Mouse (Mus musculus) mouse embryonic stem cell (cell line): ENCODE measurements around the gene Tradd.
"Not testable (repeated sequence)": the region's sequence is repeated elsewhere in the genome, so short reads cannot be mapped to it uniquely, and the experiment has no call there.

Experiments used
- in situ Hi-C, 2 experiments: fragments of 300-500 bp; cut with MboI; formaldehyde crosslinking; loops; 1 replicate in 1 of 2; 3 replicates in 1 of 2; pipeline ENCODE4 v1.14.3; 2019 to 2020; ENCODE audit warnings: low sequenced_read_pairs in 2 of 2, low pct_unique_long_range_greater_than_20kb in 1 of 2, mixed read lengths in 1 of 2; ENCODE audit not compliant: unreplicated experiment in 1 of 2

The Tradd gene

DNA sequence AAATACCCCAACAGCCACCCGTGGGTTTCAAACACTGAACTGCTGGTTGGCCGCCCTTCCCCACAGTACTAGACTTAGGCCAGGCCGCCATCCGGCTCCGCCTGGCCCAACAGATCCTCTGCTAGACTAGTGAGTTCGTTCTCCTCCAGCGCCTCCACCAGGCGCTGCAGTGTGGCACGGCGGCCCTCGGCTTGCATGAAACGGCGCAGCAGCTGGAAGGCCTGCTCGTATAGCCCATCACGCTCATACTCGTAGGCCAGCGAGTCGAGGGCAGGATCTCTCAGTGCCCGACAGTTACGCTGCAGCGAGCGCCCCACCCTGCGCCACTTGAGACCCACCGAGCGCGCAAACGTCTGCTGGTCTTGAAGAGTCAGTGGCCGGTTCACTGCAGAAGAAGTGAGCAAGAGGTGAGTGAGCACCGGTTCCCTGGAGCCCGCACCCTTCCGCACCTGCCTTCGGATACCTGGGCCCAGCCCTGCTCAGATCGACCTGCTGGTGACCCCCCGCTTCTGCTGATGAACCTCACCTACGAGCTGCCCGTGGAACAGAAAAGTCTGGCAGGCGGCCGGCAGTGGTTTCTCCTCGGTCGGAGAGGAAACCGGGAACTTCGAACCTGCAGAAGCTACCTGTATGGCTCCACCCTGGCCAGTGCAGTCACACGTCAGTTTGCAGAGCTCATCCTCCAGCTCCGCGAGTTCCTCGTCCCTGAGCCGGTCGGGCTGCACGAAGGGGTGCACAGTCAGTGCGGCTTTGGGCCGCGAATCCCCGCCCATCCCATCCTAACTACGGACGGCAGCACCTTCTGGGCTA, 5.3 kb downstream of the Tradd start:
- in situ Hi-C loops: no loop called here

DNA sequence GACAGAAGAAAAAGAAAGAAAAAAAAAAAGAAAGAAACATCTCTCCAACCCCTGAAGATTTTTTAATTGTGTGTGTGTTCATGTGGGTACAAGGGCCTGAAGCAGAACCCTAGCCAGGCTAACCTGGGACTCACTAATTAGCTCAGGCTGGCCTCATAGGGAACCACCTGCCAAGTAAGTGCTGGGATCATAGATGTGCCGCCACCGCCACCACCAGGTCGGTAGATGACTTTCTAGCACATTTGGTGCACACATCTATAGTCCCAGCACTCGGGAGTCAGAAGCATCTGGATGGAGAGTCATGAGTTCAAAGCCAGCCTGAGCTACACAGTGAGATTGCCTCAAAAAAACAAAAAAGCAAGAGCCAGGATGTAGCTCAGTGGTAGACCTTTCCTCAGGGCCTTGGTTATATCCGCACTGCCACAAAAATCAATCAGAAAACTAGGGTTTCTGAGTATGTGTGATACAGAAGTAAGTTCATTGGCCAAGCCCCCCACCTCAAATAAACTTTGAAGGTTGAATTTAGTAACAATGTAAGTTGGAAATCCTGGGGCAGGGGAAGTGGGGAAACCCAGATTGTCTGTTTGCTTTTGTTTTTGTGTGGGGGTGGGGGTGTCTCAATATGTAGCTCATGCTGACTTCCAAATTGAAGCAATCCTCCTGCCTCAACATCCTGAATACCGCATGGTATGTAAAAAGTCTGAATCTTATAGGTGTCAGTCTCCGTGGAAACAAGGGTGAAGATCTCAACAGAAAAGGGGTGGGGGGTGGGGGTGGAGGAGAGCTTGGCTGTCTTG, 6.9 kb downstream of the Tradd start:
- in situ Hi-C loops: no loop called here

DNA sequence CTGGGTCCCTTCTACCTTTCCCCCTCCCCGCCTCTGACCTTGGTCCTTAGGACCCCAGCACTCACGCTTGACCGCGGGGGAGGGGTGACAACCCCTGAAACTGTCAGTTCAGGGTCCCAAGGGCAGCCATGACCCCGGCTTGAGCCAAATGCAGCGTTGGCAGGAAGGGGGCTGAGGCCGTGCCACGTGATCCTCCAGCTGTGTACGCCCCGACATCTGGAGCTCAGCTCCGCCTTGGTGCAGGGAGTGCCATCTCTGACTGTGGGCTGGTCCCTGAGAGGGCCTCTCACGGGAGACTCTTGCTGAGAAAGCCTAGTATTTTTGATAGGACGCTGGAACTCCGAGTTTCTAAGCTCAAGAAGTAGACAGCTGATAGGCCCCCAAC, 9.5 kb downstream of the Tradd start, which contains the start of gene B3gnt9:
TSS of gene B3gnt9 (minus strand) at position 188 of the 385 bp plus-strand sequence.
- in situ Hi-C loops: no loop called here

DNA sequence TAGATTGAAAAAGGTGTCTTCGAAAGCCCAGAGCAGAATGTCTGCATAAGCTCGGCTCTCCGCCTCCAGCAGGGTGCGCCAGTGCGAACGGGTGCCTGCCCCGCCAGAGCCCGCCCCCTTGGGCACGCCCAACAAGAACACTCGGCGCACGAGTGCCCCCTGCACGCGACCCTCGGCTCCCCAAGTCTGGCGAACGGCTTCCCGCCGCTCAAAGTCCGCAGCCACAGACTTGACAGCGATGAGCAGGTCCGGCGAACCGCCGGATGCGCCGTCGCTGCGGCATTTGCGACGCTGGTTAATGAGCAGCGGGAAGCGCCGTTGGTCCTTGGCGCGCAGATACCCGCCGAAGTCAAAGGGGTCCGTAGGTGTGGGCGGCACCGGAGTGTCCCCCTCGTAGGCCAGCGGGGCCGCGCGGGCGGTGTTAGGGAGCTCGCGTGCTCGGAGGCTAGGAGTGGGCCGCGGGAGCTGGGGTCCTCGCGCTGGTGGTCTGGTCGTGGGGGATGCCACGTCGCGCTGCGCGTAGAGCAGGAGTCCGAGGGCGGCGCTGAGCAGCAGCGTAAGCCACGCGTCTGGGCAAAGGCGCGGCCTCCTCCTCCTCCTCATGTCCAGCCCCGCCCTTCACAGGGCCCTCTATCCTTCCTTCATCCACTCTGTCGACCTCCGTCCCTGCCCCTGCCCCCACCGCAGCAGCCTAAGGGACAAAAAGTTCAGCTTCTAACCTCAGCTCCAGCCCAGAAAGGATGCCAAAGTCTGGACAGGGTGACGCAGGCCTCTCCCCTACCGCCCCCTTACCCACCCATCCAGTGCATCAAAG, 10.1 kb downstream of the Tradd start:
- in situ Hi-C loops: no loop called here

DNA sequence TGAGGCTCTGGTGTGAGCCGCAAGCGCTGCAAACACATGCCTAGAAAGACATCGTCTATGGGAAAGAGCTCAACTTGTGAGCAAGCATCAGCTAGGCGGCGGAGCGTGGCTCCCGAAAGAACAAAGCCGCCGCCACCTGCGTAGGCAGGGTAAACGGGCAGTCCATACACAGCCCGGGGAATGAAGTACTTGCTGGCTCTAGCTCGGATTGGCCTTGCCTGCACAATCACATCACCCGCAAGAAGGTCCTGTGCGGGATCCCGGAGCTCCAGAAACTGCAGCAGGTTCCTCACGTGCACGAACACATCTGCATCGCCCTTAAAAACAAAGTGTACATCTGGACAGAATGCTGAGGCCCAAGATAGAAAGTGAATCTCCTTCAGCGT, 10.7 kb downstream of the Tradd start:
- in situ Hi-C loops: no loop called here

DNA sequence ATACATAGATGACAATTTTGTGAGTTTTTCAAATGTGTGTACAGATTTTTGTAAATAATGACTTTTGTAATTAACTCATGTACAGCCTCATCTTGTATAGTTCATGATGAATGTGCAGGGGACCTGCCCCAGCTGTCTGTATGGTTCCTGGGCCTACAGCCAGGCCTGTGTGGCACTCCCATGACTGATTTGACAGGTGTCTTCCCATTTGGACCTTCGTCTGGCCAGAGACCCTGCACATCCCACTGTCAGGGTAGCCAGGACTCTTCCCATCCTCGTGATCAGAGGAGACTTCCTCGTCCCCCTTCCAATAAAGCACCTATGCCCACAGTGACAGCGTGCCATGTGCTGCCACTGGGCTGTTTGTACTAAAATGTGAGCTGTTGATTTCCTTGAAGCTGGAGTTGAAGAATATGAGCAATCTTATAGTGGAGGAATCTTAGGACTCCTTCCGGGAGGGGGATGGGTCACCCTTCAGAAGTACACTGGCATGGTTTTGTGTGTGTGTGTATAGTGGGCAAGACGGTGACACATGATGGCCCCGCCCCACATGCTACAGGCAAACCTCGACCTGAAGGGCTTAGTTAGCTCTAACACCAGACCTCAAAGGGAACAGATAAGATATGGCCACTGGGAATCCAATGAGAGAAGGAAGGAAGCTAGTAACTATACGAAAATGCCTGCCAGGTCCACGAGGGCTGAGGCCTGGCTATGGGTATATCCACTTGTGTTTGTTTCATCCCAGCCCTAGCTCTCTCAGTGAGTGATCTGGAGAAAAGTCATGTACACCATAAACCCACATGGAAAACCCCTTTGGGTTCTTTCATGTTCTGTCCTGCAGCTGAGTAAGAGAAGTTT, 11.5 kb downstream of the Tradd start:
- in situ Hi-C loops: no loop called here

DNA sequence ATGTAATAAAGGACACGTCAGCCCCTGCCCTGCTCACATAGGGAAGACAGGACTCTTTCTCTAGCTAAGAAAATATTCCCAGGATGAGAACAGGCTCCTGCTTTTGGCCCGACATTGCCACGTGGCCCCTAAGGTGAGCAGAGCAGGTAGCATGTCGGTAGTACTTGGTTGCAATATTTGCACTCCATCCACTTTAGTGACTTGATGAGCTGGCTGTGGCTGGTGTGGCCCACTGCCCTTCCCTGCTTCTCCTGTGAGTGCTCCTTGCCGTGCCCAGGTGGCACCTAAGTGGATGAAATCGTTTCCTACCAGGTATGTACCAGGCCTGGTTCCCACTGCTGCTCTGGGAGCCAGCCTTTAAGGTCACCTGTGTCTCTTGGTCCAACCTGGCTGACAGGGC, 12.5 kb downstream of the Tradd start:
- in situ Hi-C loops: no loop called here

DNA sequence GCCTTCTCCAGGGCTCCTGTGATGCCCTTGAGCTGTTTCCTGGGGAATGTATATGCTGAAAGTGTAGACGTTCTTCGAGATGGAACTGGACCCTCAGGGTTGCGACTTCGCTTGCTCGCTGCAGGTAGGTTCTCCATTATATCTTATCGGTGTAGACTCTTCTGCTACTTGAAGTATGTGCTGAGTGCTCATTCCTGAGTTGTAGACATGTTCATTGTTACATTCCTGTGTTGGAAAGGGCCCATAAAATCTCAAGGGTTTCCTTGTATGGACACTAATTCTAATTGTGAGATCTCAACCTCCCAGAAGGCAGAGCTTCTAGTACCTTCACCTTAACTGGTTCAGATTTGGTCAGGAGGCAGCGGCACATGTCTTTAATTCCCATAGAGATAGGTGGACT, 23.4 kb downstream of the Tradd start:
- in situ Hi-C loops: no loop called here

DNA sequence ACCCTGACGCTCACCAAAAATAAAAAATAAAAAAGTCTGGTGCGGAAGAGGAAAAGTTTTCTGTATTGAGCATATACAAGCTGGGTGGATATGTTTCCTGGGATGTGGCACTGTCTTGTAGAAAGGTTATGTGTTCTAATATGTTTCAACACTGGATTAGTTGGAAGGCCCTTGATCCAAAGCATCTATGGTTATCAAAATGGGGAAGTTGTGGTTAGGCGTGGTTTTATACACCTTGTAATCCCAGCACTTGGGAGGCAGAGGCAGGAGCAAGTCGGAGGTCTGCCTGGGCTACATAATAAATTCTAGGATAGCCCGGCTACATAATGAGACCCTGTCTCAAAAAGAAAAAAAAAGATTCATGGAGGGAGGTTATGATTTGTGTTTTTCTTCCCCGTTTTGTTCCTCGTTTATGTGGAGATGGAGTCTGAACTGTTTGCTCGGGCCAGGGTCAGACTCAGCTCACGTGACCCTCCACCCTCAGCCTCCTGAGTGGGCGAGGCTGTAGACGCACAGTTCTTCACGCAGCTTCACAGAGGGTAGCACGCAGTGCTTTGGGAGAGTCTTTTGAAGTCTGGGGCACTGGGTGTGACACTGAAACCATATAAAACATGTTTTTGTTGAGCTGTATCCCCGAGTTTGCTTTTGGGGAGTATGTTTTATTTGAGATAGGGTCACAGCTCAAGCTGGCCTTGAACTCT, 26.8 kb downstream of the Tradd start:
- in situ Hi-C loops: no loop called here

DNA sequence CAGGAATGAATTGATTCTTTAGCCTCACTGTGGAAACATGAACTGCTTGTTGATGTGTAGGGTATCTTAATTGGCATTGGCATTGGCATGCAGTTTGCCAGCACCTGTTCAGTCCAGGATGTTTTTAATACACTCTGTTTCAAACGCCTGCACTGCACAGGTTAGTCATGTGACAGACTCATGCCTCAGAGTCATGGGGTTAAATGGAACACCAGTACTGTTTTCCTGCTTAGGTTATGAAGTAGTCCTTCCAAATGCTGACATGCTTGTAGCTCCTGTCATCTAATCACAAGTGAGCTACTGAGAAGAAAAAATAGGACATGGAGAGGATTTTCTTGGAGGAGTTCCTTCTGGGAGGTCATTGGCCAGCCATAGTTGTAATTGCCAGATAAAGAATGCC, 29.2 kb downstream of the Tradd start:
- in situ Hi-C loops: no loop called here

DNA sequence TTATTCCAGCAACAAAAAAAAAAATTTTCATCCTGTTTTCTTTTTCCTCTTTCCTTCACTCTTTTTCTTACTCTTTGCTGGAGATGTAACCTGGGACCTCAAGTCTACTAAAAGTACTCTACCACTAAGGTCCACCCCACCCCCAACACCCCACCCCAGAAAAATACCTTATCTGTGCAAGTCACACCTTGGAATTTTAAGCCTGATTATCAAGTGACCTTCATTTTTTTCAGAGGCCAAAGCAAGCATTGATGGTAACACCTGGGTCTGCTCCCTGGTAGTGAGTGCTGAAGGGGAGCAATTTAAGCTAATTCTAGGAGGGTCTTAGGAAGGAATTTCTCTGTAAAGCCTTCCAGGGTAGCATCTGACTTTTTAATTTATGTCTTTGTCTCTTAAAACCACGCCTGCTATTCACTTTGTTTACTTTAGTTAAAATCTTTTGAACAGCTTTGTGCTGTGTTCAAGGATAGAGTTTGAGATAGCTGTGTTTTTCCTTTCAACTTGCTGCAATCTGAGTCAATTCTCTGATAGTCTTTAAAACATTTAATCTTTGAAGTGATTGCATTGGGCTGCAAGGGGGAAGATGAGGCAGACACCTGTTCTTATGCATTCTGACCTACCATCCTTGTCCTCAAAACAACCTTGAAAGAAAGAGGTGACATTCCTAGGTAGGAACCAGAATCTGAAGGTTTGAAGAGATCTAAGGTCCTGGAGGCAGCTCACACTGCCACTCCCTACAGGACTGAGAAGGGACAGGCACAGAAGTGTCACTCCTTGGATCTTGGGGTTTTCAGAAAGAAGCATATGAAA, 31.1 kb downstream of the Tradd start:
- in situ Hi-C loops: no loop called here

DNA sequence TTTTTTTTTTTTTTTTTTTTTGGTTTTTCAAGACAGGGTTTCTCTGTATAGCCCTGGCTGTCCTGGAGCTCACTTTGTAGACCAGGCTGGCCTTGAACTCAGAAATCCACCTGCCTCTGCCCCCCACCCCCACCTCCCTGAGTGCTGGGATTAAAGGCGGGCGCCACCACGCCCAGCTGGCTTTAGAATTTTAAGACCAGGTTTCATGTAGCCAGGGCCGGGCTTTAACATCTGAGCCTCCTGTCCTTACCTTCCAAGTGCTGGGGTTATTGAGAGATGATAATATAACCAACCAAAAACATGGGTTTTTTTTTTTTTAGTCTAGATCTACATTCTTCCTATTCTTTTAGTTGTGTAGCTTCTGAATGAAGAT, 32.1 kb downstream of the Tradd start:
- in situ Hi-C loops: not testable (repeated sequence)

DNA sequence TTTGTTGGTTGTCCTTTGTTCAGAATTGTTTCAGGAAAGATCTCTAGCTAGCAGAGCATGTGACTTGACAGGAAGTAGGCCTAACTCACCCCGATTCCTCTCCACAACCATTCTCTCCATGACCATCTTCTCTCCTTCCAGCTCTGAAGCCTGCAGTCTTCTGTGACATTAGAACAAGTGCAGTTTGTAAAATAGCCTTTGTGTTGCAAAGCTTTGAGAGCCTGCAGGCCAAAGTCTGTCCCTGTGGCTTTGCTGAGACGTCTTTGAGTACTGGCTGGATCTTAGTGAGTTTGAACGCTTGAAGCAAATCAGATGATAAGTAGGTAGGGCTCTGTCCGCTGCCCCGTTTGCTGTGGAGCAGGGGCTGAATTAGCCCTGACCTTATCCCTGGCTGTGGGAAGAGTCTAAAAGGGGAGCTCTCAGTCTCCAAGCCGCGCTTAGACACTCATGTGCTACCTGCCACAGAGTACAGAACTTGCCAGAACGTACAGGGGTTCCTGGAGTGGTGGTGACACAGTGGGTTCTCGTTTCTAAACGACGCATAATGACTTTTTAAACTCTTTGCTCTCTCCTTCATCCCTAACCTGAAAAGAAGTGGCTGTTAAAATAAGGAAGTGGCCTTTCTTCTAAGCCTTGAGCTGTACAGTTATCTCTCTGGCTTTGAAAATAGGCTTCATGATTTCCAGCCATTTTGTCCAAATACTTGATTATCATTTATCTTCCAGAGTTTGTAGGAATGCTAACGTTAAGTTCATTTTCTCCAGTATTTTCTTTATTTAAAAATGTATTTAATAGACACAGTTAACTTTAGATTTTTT, 32.7 kb downstream of the Tradd start:
- in situ Hi-C loops: no loop called here

DNA sequence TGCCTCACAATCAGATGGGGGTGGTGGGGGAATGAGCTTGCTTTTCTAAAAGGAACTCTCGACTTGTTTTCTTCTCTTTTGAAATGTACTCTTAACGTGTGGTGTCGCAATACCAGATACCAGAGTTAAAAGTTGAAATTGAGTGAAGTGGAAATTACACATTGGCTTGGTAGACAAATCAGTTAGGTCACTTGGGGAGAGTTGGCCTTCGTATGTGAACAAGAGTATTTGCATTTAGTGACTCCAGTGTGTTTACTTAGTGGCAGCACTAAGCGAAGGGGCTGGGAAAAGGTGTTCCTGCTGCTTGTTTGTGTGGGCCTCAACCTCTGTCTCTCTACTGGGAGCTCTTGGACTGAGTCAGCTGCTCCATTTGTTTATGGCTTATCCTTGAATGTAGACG, 38.5 kb downstream of the Tradd start:
- in situ Hi-C loops: no loop called here

DNA sequence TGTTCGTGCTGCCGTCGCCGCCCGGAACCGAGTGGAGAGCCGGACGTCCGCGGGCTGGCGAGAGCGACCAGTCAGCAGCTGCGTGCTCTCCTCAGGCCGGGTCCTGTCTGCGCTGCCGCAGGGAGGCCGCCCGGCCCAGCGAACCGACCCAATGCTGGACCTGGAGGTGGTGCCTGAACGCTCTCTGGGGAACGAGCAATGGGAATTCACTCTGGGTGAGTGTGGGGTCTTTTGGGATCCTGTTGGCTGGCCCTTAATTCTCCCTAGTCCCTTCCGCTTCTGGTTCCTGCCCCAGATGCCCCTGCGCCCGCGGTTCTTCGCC, 39.2 kb downstream of the Tradd start:
- in situ Hi-C loops: no loop called here

DNA sequence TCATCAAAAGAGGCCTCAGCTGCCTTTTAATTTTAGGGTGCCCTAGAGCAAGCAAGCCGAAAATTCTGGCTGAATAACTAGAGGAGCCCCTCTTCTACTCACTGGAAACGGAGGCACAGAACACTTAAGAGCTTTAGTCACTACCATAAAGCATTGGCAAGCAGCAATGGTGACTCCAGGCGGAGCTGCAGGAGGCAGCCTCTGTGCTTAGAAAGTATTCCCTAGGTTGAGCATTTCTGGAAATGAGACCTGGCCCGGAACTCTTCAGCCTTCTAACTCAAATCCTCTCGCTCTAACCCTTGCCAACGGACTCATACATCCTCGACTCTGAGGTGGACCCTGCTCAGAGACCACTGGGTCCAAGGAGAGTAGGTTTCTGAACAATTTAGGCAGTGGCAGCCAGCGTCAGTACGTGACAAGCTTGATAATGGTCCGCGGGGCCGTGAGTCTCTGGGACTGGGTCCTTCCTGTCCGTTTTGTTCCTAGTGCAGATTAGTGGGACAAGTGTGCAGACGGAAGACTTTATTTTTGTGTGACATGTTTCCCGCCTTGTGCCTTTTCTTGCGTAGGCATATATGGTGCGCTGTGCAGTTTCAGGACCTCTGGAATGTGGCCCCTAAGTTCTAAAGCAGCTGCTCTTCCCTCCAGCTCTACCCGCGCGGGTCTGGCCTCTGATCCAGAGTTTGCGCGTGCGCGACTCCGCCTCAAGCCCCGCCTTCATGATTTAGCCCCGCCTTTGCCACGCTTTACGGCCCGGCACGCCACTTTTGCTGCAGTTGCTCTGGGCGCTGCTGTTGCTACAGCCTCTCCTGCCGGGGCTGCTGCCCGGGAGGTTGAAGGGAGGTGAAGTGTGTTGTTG, 39.8 kb downstream of the Tradd start, which contains the start of gene D230025D16Rik:
TSS of gene D230025D16Rik (plus strand) at position 733 of the 859 bp plus-strand sequence.
- in situ Hi-C loops: no loop called here
